Mouse (Mus musculus): Measurements from ENCODE around the gene Thap4. TPM values are rescaled to one million over a fixed set of nuclear protein-coding genes. Genes with fewer than 3 reads are reported as not detected.

The Thap4 gene
- polyA plus RNA-seq, 1 experiment from 2014 or later, result 43.7 TPM

DNA sequence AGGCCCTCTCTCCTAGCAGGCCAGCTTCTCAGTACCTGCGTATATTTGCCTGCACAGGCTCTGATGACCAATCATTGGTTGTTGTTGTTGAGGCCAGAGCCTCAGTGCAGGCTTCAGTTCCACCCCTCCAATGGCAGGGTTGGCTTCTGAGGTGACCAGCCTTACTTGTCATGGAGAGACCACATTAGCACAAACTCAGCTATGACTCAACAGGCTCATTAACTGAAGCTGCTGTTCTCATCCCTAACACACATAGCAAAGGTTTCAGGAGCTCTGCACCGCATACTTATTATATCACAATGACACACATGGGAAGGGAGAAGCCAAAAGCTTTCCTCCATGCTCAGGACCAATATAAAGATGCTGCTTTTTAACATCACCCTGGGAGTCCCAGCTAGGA is 14.0 kb downstream of the Thap4 start:
- Histone ChIP-seq H3K4me3 (no peak overlapping the region), H3K27me3 (no peaks in the 10 kb centered on the region), H3K27ac (replicated peaks) (no peak overlapping the region), H3K9me3 (no peaks in the 10 kb centered on the region), H3K4me2 (replicated peaks) (no peak overlapping the region), H3K4me1 (no peaks in the 10 kb centered on the region), H3K9ac (replicated peaks) (no peak overlapping the region), H3K36me3 (0 out of 2 replicates have a peak, but pooled peaks cover 4% of the 10 kb centered on the region)
- no peak for ATAC-seq (ENCODE audit: low FRiP score, low read depth)
- WGBS, result 94% methylated on average over 2 of the region's 2 CpGs

DNA sequence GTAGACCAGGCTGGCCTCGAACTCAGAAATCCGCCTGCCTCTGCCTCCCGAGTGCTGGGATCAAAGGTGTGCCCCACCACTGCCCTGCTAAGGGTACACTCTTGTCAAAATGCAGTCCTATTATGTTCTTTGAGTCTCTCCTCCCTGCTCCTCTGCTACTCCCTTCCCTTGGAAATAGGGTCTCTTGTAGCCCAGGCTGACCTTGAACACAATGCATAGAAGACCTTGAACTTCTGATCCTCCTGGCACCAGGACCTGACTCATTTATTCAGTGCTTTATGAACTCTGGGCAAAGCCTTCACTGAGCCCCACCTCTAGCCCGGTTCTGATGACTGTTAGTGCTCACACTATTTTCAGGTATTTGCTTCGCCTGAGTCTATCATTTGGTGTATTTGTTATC is 17.0 kb downstream of the Thap4 start:
- no peak overlapping the region for H3K9ac ChIP-seq (replicated peaks)
- H3K4me1 ChIP-seq, result no peaks in the 10 kb centered on the region
- 93% methylated on average over 5 of the region's 5 CpGs for WGBS
- no peaks in the 10 kb centered on the region for H3K9me3 ChIP-seq
- no peak overlapping the region for H3K4me3 ChIP-seq
- H3K27me3 ChIP-seq, result no peaks in the 10 kb centered on the region
- ATAC-seq (ENCODE audit: low FRiP score, low read depth), result no peak
- no peak overlapping the region for H3K27ac ChIP-seq (replicated peaks)
- no peaks in the 10 kb centered on the region for H3K36me3 ChIP-seq
- no peak overlapping the region for H3K4me2 ChIP-seq (replicated peaks)

DNA sequence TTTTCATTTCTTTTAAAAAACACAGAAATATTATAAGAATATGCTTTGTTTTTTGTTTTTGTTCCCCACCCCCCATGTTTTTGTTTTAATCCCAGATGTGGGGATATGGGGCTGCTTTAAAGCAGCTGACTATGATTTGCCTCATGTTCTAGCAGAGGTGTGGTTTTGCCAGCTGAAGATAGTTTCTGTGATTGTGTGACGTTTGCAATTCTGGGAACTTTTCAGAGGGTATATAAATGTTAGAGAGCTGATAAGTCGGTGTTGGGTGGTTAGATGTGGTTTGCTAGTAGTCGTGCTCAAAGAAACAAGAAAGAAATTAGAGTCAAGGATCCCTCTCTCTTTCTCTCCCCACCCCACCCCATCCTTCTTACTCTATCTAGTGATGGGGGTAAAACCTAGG is 18.8 kb downstream of the Thap4 start:
- Histone ChIP-seq H3K4me3 (no peak overlapping the region), H3K27me3 (no peaks in the 10 kb centered on the region), H3K27ac (replicated peaks) (no peak overlapping the region), H3K9me3 (no peaks in the 10 kb centered on the region), H3K4me2 (replicated peaks) (no peak overlapping the region), H3K36me3 (no peaks in the 10 kb centered on the region), H3K9ac (replicated peaks) (no peak overlapping the region), H3K4me1 (peaks cover 12% of the 10 kb centered on the region)
- 92% methylated on average over 3 of the region's 3 CpGs for WGBS
- no peak for ATAC-seq (ENCODE audit: low FRiP score, low read depth)

DNA sequence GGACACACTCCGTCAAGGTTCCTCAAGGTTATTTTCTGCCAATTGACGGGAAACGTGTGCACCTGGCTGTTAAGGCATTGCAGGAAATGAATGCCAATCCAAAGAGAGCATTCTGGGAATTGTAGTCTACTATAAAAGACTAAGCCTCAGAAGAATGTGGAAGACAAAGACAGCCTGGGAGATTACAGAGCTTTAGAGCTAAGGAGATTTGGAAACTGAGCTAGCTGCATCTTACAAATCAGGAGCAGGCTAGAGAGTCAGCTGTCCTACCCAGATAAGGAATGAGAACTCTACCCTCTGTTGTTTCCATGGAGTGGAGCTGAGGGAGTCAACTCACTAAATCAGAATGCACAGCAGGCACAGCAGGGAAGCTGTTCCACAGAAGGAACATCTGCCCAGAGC is 22.8 kb downstream of the Thap4 start:
- 4% methylated on average over 3 of the region's 3 CpGs for WGBS
- Histone ChIP-seq H3K27me3 (no peaks in the 10 kb centered on the region), H3K9me3 (no peaks in the 10 kb centered on the region), H3K36me3 (no peaks in the 10 kb centered on the region), H3K4me1 (peaks cover 12% of the 10 kb centered on the region), H3K4me2 (replicated peaks) (peak overlapping the region; percentile 35; the same call in 1 of the 2 replicates), H3K9ac (replicated peaks) (no peak overlapping the region), H3K4me3 (no peak overlapping the region), H3K27ac (replicated peaks) (peak overlapping the region; percentile 71)
- ATAC-seq (ENCODE audit: low FRiP score, low read depth), result peak; percentile 71

DNA sequence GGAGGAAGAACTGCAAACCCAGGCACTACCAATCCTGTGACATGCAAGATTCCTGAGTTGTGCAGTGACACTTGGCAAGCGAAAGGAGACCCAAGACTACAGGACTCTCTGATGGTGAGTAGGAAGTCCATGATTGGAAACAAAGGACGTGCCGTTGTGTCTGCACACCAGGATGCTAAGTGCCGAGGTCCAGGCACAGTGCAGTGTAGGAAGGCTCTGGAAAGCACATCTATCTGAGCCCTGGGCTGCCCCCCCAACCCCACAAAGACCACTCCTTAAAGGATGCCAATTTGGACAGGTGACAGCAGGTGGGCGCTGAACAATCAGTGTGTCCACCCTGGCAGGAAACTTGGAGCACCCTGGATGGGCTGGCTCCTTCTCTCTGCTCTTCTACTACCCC is 23.6 kb downstream of the Thap4 start:
- 78% methylated on average over 5 of the region's 5 CpGs for WGBS
- Histone ChIP-seq H3K36me3 (no peaks in the 10 kb centered on the region), H3K4me1 (peaks cover 12% of the 10 kb centered on the region), H3K27me3 (no peaks in the 10 kb centered on the region), H3K4me2 (replicated peaks) (no peak overlapping the region), H3K27ac (replicated peaks) (no peak overlapping the region), H3K9ac (replicated peaks) (no peak overlapping the region), H3K9me3 (no peaks in the 10 kb centered on the region), H3K4me3 (no peak overlapping the region)
- 0 out of 2 replicates have a peak, but pooled peaks have one; percentile 17 for ATAC-seq (ENCODE audit: low FRiP score, low read depth)

DNA sequence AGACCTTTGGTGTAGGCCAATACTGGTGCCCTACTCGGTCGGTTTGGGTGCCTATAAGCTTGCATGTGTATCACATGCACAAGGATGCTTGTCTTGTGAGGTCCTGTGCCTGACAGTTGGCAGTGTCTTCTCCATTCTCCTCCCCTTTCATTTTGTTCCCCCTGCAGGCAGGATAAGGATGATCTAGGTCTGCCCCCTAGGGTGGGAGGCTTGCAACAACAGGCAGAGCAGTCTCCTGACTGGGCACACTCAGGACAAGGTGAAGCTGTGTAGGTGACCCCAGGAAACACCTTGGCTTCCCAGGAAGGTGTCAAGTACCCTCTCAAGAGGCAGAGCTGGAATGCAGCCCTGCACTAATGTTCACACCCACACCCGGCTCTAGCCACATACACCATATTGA is 27.7 kb downstream of the Thap4 start:
- no peak for ATAC-seq (ENCODE audit: low FRiP score, low read depth)
- no peaks in the 10 kb centered on the region for H3K9me3 ChIP-seq
- no peak overlapping the region for H3K9ac ChIP-seq (replicated peaks)
- H3K36me3 ChIP-seq, result peaks cover 4% of the 10 kb centered on the region; the same call in 1 of the 2 replicates
- no peak overlapping the region for H3K4me3 ChIP-seq
- peaks cover 7% of the 10 kb centered on the region for H3K4me1 ChIP-seq
- H3K4me2 ChIP-seq (replicated peaks), result no peak overlapping the region
- H3K27ac ChIP-seq (replicated peaks), result no peak overlapping the region
- no peaks in the 10 kb centered on the region for H3K27me3 ChIP-seq
- WGBS, result 69% methylated on average over 3 of the region's 3 CpGs

DNA sequence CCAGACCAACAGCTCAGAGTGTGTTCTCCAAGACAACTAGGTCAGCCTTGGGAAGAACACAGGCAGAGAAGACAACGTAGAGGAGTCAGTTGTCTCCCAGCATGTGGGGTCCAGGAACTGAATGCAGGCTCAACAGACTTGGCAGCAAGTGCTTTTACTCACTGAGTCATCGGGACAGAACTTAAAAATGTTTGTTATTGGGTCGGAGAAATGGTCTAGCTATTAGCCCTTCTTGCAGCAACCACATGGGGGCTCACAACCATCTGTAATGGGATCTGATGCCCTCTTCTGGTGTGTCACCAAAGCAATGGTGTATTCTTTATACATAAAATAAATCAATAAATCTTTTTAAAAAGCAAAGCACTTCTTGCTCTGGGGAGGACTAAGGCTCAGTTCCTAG is 28.5 kb downstream of the Thap4 start:
- Histone ChIP-seq H3K9me3 (no peaks in the 10 kb centered on the region), H3K9ac (replicated peaks) (no peak overlapping the region), H3K4me1 (0 out of 2 replicates have a peak, but pooled peaks cover under 1% of the 10 kb centered on the region), H3K4me3 (no peak overlapping the region), H3K27ac (replicated peaks) (no peak overlapping the region), H3K4me2 (replicated peaks) (no peak overlapping the region), H3K36me3 (peaks cover 4% of the 10 kb centered on the region; the same call in 1 of the 2 replicates), H3K27me3 (no peaks in the 10 kb centered on the region)
- 84% methylated on average over 3 of the region's 3 CpGs for WGBS
- no peak for ATAC-seq (ENCODE audit: low FRiP score, low read depth)

DNA sequence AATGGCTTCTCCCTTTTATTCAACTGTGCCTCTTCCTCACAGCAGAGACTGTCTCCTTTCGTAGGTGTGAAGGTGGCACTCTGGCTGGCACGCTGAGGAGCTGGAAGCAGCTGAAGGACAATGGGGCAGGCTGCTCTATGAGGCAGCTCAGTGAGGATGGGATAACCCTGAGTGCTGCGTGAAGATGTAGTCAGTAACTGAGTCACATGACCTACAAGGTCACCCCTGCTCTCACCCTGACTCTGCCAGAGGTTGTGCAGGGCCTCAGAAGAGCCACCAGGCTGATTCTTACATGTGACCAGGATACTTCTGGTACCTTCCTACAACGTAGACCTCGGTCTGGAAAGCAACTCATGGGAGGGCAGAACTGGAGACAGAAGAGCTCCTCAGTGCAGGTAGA is 29.0 kb downstream of the Thap4 start:
- H3K27me3 ChIP-seq, result no peaks in the 10 kb centered on the region
- no peaks in the 10 kb centered on the region for H3K4me1 ChIP-seq
- H3K4me3 ChIP-seq, result no peak overlapping the region
- H3K27ac ChIP-seq (replicated peaks), result no peak overlapping the region
- no peak for ATAC-seq (ENCODE audit: low FRiP score, low read depth)
- peaks cover 7% of the 10 kb centered on the region for H3K36me3 ChIP-seq
- H3K9me3 ChIP-seq, result no peaks in the 10 kb centered on the region
- no peak overlapping the region for H3K4me2 ChIP-seq (replicated peaks)
- H3K9ac ChIP-seq (replicated peaks), result no peak overlapping the region
- WGBS, result 91% methylated on average over 5 of the region's 5 CpGs

DNA sequence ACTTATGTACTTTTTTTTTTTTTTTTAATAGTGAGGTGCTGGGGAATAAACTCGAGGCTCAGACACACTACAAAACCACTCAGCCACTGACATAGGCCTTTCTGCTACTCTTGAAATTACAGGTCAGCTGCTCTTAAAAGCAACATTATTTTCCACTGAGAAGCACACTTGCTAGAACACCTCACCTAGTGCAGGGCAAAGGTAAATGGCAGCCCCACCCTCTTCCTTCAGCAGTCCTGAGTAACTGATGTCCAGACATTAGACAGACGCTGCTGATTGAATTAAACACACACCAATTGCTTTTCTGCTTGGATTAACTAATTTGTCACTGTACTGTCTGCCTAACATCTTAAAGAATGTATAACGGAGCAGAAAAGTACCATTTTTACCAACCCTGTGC is 30.0 kb downstream of the Thap4 start:
- H3K4me3 ChIP-seq, result no peak overlapping the region
- no peak overlapping the region for H3K4me2 ChIP-seq (replicated peaks)
- no peak for ATAC-seq (ENCODE audit: low FRiP score, low read depth)
- H3K9ac ChIP-seq (replicated peaks), result no peak overlapping the region
- no peaks in the 10 kb centered on the region for H3K9me3 ChIP-seq
- H3K36me3 ChIP-seq, result peaks cover 10% of the 10 kb centered on the region
- no peaks in the 10 kb centered on the region for H3K4me1 ChIP-seq
- H3K27ac ChIP-seq (replicated peaks), result no peak overlapping the region
- H3K27me3 ChIP-seq, result no peaks in the 10 kb centered on the region
- WGBS, result 89% methylated on average over 3 of the region's 3 CpGs

DNA sequence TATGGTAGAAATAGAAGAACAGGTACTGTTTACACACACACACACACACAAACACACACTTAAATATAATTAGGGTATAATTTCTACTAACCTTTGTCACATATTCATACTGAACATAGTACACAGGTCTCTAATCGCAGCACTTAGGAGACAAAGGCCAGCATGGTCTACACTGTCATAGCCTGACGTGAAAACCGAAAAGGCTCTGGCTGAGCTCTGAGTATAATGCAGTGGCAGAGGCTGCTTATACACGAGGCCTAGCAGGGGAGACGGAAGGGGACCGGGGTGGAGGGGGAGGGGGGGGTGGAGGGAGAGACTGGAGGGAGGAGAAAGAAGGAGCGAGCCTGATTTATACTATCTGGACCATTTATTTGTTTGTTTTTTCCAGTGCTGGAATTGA is 33.1 kb downstream of the Thap4 start:
- 56% methylated on average over 7 of the region's 7 CpGs for WGBS
- Histone ChIP-seq H3K9me3 (no peaks in the 10 kb centered on the region), H3K9ac (replicated peaks) (no peak overlapping the region), H3K4me1 (no peaks in the 10 kb centered on the region), H3K27ac (replicated peaks) (no peak overlapping the region), H3K36me3 (peaks cover 17% of the 10 kb centered on the region), H3K4me3 (no peak overlapping the region), H3K27me3 (no peaks in the 10 kb centered on the region), H3K4me2 (replicated peaks) (no peak overlapping the region)
- ATAC-seq (ENCODE audit: low FRiP score, low read depth), result no peak

DNA sequence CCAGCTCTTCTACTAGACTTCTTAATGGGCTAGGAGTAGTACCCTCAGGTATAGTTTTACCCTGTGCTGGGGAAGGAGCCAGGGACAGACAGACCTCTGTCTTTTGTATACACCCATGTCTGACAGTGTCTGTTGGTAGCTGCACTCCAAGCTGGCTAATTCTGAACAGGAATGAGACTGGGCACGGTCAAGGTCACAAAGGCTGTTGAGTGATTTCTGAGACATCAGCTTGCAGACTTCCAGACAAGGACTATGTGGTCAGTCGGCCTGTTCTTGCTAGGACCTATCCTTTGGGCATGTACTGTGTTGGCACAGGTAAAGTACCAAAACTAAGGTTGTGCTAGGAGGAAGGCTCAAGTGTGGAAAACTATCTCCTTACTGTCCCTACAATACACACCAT is 38.5 kb downstream of the Thap4 start:
- WGBS, result 93% methylated on average over 2 of the region's 2 CpGs
- Histone ChIP-seq H3K27me3 (no peaks in the 10 kb centered on the region), H3K4me2 (replicated peaks) (no peak overlapping the region), H3K4me3 (no peak overlapping the region), H3K27ac (replicated peaks) (no peak overlapping the region), H3K9ac (replicated peaks) (no peak overlapping the region), H3K9me3 (no peaks in the 10 kb centered on the region), H3K36me3 (peaks cover 42% of the 10 kb centered on the region), H3K4me1 (no peaks in the 10 kb centered on the region)
- no peak for ATAC-seq (ENCODE audit: low FRiP score, low read depth)

DNA sequence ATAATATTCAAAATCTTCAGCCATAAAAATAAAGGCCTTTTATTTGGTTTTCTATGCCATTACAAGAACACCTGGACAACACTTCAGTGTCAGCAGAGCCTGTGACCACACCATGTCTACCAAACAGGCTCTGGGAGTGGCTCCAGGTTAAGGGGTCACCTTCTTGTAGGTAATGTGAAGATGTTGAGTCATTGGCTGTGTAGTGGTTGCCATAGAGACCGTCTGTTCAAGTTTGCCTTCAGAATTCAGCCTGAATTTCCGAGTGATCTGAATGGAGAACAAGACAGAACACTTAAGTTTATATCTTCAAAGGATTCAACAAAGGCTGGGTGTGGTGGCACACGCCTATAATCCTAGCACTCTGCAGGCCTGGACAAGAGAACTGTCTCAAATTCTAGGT is 49.3 kb downstream of the Thap4 start:
- no peak for ATAC-seq (ENCODE audit: low FRiP score, low read depth)
- Histone ChIP-seq H3K4me1 (no peaks in the 10 kb centered on the region), H3K27ac (replicated peaks) (no peak overlapping the region), H3K4me3 (no peak overlapping the region), H3K36me3 (peaks cover 21% of the 10 kb centered on the region), H3K9ac (replicated peaks) (no peak overlapping the region), H3K4me2 (replicated peaks) (no peak overlapping the region), H3K9me3 (no peaks in the 10 kb centered on the region), H3K27me3 (no peaks in the 10 kb centered on the region)
- WGBS, result 69% methylated on average over 3 of the region's 3 CpGs

DNA sequence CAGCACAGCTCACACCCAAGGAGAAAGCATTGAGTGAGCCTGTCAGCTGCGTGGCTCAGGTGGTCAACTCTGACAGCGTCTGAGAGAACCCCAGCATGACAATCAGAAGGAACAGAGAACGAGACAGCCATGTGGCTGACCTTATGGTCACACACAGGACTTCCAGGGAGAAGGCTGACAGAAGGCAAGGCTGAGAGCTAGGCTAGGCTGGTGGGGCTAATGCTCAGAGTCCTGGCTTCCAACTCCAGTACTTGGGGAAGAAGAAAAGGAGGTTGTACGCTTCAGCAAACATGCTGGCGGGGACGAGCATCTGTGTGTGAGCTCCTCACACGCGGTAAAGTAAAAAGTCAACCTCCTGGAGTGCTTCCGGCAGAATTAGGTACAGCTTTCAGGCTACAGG is 50.3 kb downstream of the Thap4 start:
- no peak overlapping the region for H3K4me2 ChIP-seq (replicated peaks)
- WGBS, result 87% methylated on average over 9 of the region's 9 CpGs
- ATAC-seq (ENCODE audit: low FRiP score, low read depth), result no peak
- no peaks in the 10 kb centered on the region for H3K4me1 ChIP-seq
- peaks cover 21% of the 10 kb centered on the region for H3K36me3 ChIP-seq
- H3K9me3 ChIP-seq, result no peaks in the 10 kb centered on the region
- no peak overlapping the region for H3K27ac ChIP-seq (replicated peaks)
- H3K4me3 ChIP-seq, result no peak overlapping the region
- H3K9ac ChIP-seq (replicated peaks), result no peak overlapping the region
- no peaks in the 10 kb centered on the region for H3K27me3 ChIP-seq
